Mouse (Mus musculus) adrenal gland, postnatal 25 days (tissue): ENCODE measurements at regions not wholly inside any gene's neighbourhood (a gene's known extent, or its start where the extent isn't known, plus 50 kb on each side); places are given as distances from the start of the nearest gene placed in this dataset.

Experiments
- DNase-seq: peaks from one replicate; pipeline ENCODE4 v3.0.0; 2021; ENCODE audit warnings: mixed read lengths

DNA sequence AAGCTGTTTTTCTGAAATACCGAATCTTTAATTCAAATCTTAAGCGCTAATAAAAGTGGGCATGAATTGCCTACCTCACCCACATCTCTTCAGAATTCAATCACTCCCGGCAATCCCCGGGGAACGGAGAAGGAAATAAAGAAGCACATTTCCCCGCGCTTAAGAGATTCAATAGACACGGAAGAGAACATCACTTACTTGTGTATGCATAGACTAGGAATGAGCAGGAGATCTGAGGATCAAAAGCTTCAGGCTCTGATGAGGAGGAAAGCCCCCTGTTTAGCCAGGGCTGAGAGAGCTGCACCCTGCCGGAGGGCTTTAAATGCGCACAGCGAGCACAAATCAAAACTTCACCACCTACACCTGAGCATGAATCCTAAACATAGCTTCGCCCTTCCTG is 72.0 kb upstream of the Arglu1 start:
- DNase-seq, result no peak

DNA sequence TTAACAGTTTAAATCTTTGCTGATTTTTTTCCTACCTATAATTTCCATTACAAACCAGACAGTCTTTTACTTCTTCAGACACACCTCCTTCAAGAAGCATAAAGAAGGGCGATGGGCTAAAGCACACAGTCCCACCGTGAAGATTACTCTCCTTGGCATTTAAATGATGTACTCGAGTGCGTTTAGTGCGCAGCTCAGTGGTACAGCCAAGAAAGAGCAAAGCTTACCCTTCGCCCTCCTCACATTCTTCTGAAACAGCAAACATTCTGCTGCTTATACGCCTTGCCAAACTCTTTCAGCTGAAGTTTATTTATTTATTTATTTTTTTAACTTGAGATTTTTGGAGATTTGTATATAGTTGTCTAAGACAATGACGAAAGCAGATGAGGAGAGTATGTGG is 68.0 kb upstream of the Arglu1 start:
- no peak for DNase-seq

DNA sequence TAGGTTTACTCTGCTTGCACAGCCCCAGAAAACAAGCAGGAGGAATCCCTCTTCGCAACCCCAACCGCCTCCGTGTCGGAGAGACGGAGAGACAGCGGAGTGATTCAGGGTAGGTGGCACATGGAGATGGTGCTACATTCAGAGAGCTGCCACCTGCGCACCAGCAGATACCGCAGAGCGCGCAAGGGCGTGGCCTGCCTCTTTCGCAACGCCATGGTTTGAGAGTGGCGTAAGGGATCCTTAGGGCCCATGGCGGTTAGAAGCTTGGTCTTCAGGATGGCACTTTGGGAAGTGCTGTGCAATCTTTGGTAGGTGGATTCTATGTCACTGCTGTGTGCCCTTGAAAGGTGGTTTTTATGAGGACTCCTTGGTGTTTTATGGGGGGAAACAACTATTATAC is 60.9 kb upstream of the Arglu1 start:
- no peak for DNase-seq

DNA sequence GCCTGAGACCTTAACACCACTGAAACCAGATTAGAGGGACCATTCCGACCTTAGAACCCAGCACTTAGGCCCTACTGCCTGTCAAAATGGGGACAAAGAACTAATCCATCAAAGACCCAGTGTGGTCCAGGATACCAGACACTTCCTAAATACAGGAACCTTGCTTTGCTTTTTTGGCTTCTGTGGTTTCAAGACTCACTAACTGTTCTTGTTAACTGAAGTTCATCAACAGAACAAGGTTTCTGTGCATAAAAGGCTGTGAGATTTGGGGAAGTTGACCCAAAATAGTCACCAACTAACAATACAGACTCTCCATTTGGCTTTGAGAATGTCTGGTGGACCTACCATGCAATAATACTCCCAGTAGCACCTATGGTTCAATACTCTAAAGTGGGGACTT is 56.4 kb upstream of the Arglu1 start:
- DNase-seq, result no peak

DNA sequence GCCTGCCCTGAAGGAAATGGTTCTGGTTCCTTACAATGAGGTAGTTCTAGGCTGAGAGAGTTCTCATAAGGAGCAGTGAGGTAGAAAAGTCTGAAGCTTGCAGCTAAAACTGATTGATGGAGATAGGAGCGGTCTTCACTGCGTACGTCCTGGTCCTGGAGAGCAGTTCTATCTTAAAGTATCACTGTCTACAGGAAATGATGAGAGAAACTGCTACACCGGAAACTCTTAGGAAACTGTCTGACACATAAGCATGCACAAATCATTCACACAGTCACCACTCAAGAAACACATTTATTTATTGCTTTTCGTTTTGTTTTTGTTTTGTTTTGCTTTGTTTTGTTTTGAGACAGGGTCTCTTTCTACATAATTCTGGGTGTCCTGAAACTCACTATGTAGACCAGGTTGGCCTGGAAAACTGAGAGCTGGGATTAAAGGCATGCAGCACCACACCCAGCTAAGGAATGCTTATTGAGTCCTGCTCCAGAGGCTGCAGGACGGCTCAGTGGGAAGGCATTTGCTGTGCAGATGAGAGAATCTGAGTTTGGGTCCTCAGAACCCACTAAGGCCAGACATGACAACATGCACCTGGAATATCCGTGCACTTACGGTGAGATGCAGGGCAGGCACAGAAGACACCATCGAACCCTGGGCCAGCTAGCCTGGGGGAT is 55.4 kb upstream of the Arglu1 start:
- no peak for DNase-seq
